Mouse (Mus musculus): ENCODE results near the gene 4930453N24Rik. TPM values are rescaled to one million over a fixed set of nuclear protein-coding genes. Genes with fewer than 3 reads are reported as not detected.

Gene 4930453N24Rik
- total RNA-seq, 2 experiments from 2014 or later, result 51.4 to 51.7 TPM

DNA sequence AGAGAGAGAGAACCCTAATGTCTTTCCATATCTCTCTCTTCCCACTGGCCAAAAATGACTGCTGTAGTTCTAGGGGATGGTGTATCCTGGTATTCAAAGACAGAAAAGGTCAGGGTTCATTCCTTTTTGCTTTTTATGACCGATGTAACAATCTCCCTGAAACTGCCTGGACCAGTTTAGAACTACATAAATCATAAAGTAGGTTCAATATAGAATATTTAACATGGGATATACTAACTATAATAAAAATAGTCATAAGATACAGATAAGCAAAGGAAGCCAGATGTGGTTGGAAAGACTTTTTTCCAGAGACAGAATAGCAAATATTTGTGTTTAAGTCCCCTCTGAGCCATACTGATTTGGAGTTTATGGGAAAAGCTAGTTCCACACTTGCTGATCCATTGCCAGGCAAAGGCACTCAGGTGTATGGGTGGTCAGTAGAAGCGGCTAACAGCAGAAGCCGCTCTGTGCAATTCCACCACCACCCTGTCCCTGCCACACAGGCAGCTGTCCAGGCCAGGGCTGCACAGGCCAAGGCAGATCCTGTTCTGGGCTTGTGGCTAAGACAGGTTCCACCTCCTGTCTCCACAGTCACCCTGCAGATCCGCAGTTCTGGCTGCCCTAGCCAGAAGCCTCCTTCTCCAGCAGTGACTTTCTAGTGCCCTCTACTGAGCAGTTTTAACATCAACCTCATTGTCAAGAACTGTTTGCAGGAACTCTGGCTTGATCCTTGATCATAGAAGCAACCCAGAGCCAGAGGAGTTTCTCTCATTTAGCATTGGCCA is 47.5 kb downstream of the 4930453N24Rik start:
- DNase-seq (ENCODE audit: low spot score), result peak; percentile 2

- DNase-seq (ENCODE audit: low spot score), result no peak
Measured at GRCm38 (mm10) chr16:64721542-64721941, 49.4 kb downstream of the 4930453N24Rik start.

DNA sequence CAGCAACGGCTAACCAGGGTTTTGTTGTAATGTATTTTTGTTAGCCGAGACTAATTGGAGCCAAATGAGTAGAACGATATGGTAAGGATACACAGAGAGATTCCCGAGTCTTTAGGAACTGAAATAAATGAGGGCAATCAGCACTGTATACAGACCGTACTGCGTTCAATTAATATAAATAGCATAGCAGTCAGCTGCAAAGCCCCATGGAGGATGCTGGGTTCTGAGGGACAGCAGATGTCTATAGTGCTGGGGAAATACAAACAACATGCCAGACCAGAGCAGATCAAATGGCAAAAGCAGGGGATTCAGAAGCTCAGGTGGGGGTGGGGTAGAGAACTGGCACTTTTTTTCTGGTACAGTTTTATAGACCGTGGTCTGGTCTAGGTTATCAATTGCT is 51.9 kb downstream of the 4930453N24Rik start:
- no peak for DNase-seq (ENCODE audit: low spot score)

- DNase-seq (ENCODE audit: low spot score), result no peak
Measured at GRCm38 (mm10) chr16:64717814-64718213, 53.1 kb downstream of the 4930453N24Rik start.

DNA sequence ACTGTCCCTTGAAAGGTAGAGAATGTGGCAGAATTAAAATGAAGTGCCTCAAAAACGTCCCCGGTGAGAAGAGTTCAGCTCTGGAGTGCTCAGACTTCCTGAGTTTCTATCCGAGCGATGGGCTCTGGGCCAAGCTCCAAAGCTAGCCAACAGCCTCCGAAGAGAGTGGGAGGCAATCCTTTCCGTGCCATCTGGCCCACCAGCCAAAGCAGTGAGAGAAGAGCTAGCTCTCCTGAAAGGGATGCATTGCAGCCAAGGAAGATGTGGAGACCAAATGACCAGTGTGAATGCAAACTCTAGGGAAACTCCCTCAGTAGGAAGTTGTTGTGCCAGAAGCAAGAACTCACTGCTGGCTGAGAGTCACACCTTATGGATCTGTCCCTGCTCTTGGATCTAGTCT is 59.1 kb downstream of the 4930453N24Rik start:
- no peak for DNase-seq (ENCODE audit: low spot score)

Other genes with a start within 250 kb of the 4930453N24Rik start
- not detected for gene Csnka2ip, start 168.8 kb downstream of the 4930453N24Rik start, total RNA-seq (2021)
- 10 to 100 TPM; 10.7 to 10.8 TPM for gene Zfp654, start 80.5 kb upstream of the 4930453N24Rik start, total RNA-seq (2021)
- 10 to 100 TPM; 21.7 to 23.9 TPM for gene Cggbp1, start 80.8 kb upstream of the 4930453N24Rik start, total RNA-seq (2021)